In the genomic region with DNA sequence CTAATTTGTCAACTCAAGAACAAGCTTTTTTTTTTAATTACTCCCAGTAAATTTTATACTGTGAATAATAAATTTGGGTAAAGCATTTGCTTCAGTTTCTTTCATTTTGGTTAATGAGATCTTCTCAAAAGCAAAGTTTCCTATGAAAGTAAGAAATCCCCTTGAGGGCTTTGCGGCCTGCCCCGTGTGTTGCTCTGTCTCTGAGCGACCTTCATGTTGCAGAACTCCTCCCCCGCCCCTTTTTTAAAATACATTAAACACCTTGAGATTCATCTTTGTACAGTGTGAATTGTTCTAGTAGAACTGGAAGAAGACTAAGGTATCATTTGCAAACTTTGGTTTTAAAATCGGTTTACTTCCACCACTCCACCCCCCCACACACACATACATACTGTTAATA, we compare ENCODE assay signal across 20 mouse cellular contexts.
DNase-seq lines count a peak whose midpoint lies in the region; ATAC-seq lines count a peak whose summit lies in the region.
"Had no signal": no experiment of that assay in that cellular context is flagged by ENCODE, and none has a peak within 500 bp of the region (broad histone marks: within the 10 kb centered on the region; RNA-seq: fewer than 3 reads in every experiment).

No protein-coding gene starts in this region.

- peak; percentile 62 for DNase-seq in CD4-positive, CD25-positive, alpha-beta regulatory T cell, adult 2 months (ENCODE audit: low read depth, low spot score)
- DNase-seq in kidney, adult 8-10 months: no peak
- DNase-seq in right cerebral cortex, adult 18-20 months: no peak
- DNase-seq in gastrocnemius, postnatal 10 days: no peak
- DNase-seq: adrenal gland, adult 2 months; adrenal gland, postnatal 10 days; adrenal gland, postnatal 25 days; cerebellum, adult 11 months; cerebellum, adult 18-20 months; cerebellum, adult 8-10 months; cerebellum, adult 9-11 months; cerebellum, postnatal 14 days; cerebellum, postnatal 36 days; embryo, embryonic 11 days had no signal

- peak; percentile 92 for ATAC-seq in CD4-positive, CD25-positive, alpha-beta regulatory T cell, adult 4 months
- peak; percentile 36 for ATAC-seq in activated CD4-positive, CD25-positive, alpha-beta regulatory T cell, adult 4 months
- peak; percentile 35 for ATAC-seq in inflammation-experienced regulatory T-cells, adult 6 months
- ATAC-seq: forebrain, embryonic 14.5 days; forebrain, embryonic 16.5 days; Patski had no signal

Comparison
In these comparisons a context has a peak if more than half of its experiments do, and no peak if none do; other contexts are left out.
1. ATAC-seq: peak in every context shown above with its lines; median percentile 92 in CD4-positive, CD25-positive, alpha-beta regulatory T cell, adult 4 months; 36 in activated CD4-positive, CD25-positive, alpha-beta regulatory T cell, adult 4 months; 35 in inflammation-experienced regulatory T-cells, adult 6 months.